Mouse (Mus musculus): ENCODE results near the gene Mttp. TPM values are rescaled to one million over a fixed set of nuclear protein-coding genes. Genes with fewer than 3 reads are reported as not detected.

Mttp gene
- polyA plus RNA-seq, 1 experiment from 2014 or later = 8.3 TPM

DNA sequence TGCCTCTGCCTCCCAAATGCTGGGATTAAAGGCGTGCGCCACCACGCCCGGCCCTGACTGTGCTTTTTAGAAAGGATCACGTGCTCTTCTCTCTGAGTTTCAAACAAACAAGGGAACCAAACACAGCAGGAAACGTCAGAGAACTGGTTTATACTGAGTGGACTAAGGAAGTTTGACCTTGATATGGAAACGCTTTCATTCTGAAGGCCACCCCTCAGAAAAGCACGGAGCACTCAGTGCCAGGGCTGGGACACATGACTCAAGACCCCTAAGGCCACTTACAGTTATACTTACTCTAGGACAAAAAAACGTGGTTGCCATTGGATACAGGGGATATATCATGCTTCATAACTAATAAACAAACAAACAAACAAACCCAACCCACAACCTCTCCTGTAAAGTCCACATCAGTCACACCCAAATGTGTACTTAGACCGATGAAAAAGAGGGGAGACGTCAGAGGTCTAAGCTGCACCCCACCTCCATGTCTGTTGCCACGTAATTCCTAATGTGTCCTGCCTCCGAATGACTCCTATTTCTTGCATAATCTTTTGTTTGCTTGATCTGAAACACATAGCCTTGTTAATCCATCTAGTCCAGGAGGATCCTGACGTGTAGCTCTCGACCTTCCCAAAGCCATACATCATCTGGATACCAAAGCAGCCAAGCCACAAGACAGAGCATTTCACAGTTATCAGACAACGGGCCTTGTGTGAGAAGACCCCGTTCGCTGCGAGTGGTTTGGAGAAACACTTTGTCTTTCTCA lies 48.3 kb downstream of the Mttp start:
- DNase-seq (ENCODE audit: low spot score) = no peak
- H3K9me3 ChIP-seq (replicated peaks; ENCODE audit: control insufficient read depth, low read length) = no peaks in the 10 kb centered on the region
- no peaks in the 10 kb centered on the region for H3K4me1 ChIP-seq (ENCODE audit: control insufficient read depth, insufficient read depth, low read length)
- no peaks in the 10 kb centered on the region for H3K27me3 ChIP-seq (ENCODE audit: control insufficient read depth, insufficient read depth, low read length)
- no peak overlapping the region for H3K9ac ChIP-seq (replicated peaks; ENCODE audit: low read length)
- ATAC-seq (replicated peaks; ENCODE audit: insufficient number of reproducible peaks, low FRiP score, low TSS enrichment, low read depth) = no peak
- no peak overlapping the region for H3K27ac ChIP-seq (replicated peaks; ENCODE audit: low read depth, low read length)
- H3K4me2 ChIP-seq (ENCODE audit: low read depth, low read length) = no peak overlapping the region
- 88% methylated on average over 19 of the region's 19 CpGs for WGBS
- H3K4me3 ChIP-seq (ENCODE audit: low read depth, low read length) = no peak overlapping the region
- no peaks in the 10 kb centered on the region for H3K36me3 ChIP-seq (replicated peaks; ENCODE audit: control insufficient read depth, insufficient read depth, low read depth, low read length)

DNA sequence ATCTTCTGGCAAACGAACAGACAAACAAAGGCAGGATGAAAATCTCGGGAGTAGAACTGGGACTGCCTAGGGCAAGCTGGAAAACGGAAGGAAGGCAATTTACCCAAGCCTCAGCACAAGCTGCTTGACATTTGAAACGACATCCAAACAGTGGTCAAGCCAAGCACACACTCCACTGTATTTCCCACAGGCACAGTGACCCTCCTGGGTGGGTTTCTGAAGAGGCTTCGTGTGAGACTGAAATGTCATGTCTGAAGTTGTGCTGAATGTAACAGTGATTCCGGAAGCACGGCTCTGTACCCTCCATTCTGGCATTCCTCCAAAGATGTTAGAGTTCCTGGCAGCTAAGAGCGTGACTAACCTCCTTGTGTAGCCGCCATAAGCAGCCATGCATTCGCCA lies 49.0 kb downstream of the Mttp start:
- H3K4me1 ChIP-seq (ENCODE audit: control insufficient read depth, insufficient read depth, low read length) = no peaks in the 10 kb centered on the region
- peak; percentile 23 for DNase-seq (ENCODE audit: low spot score)
- H3K27ac ChIP-seq (replicated peaks; ENCODE audit: low read depth, low read length) = no peak overlapping the region
- H3K9ac ChIP-seq (replicated peaks; ENCODE audit: low read length) = no peak overlapping the region
- no peak for ATAC-seq (replicated peaks; ENCODE audit: insufficient number of reproducible peaks, low FRiP score, low TSS enrichment, low read depth)
- no peaks in the 10 kb centered on the region for H3K27me3 ChIP-seq (ENCODE audit: control insufficient read depth, insufficient read depth, low read length)
- WGBS = 67% methylated on average over 10 of the region's 10 CpGs
- no peaks in the 10 kb centered on the region for H3K36me3 ChIP-seq (replicated peaks; ENCODE audit: control insufficient read depth, insufficient read depth, low read depth, low read length)
- no peak overlapping the region for H3K4me3 ChIP-seq (ENCODE audit: low read depth, low read length)
- H3K4me2 ChIP-seq (ENCODE audit: low read depth, low read length) = no peak overlapping the region
- no peaks in the 10 kb centered on the region for H3K9me3 ChIP-seq (replicated peaks; ENCODE audit: control insufficient read depth, low read length)

DNA sequence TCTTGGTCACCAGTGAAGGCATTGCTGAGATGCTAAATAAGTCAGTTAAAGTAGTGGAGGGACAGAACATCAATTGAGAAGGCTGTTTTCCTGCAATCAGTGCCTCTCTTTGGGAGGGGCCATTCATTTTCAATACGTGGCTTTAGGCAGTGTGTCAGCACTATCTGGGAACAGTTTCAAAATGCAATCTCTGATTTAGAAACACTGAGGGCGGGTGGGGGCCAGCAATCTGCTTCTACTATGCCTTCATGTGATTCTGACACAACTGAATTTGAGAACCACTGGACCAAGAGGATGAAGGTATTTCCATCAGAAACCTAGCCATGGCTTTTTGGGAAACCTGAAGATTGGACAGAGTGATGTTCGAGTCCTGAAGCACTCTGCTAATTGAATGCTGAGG lies 49.5 kb downstream of the Mttp start:
- H3K4me2 ChIP-seq (ENCODE audit: low read depth, low read length) = no peak overlapping the region
- ATAC-seq (replicated peaks; ENCODE audit: insufficient number of reproducible peaks, low FRiP score, low TSS enrichment, low read depth) (no peak), DNase-seq (ENCODE audit: low spot score) (no peak)
- 68% methylated on average over 3 of the region's 3 CpGs for whole genome bisulfite sequencing
- H3K27ac ChIP-seq (replicated peaks; ENCODE audit: low read depth, low read length) = no peak overlapping the region
- H3K27me3 ChIP-seq (ENCODE audit: control insufficient read depth, insufficient read depth, low read length) = no peaks in the 10 kb centered on the region
- H3K4me3 ChIP-seq (ENCODE audit: low read depth, low read length) = no peak overlapping the region
- H3K9me3 ChIP-seq (replicated peaks; ENCODE audit: control insufficient read depth, low read length) = no peaks in the 10 kb centered on the region
- H3K4me1 ChIP-seq (ENCODE audit: control insufficient read depth, insufficient read depth, low read length) = no peaks in the 10 kb centered on the region
- no peaks in the 10 kb centered on the region for H3K36me3 ChIP-seq (replicated peaks; ENCODE audit: control insufficient read depth, insufficient read depth, low read depth, low read length)
- H3K9ac ChIP-seq (replicated peaks; ENCODE audit: low read length) = no peak overlapping the region

DNA sequence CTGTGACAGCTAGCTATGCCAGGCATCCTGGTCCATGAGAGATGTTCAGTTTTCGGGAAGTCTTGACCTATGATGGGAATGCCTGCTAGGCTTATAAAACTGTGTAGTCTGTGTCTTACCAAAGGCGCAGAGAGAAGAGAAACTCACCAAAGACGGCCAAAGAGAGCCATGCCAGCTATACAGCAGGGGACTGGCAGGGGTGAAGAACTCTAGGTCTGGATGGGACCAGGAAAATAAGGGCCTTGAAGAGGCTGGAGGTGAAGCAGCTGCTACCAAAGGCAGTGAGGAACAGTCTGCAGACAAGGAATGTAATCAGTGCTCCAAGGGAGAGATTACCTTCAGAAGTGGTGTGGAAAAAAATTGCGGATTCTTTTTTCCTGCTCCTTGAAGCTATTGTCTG lies 60.9 kb downstream of the Mttp start:
- no peak overlapping the region for H3K27ac ChIP-seq (replicated peaks; ENCODE audit: low read depth, low read length)
- 79% methylated on average over 4 of the region's 4 CpGs for WGBS
- no peaks in the 10 kb centered on the region for H3K27me3 ChIP-seq (ENCODE audit: control insufficient read depth, insufficient read depth, low read length)
- H3K4me2 ChIP-seq (ENCODE audit: low read depth, low read length) = no peak overlapping the region
- no peaks in the 10 kb centered on the region for H3K4me1 ChIP-seq (ENCODE audit: control insufficient read depth, insufficient read depth, low read length)
- H3K4me3 ChIP-seq (ENCODE audit: low read depth, low read length) = no peak overlapping the region
- H3K9me3 ChIP-seq (replicated peaks; ENCODE audit: control insufficient read depth, low read length) = no peaks in the 10 kb centered on the region
- H3K9ac ChIP-seq (replicated peaks; ENCODE audit: low read length) = no peak overlapping the region
- DNase-seq (ENCODE audit: low spot score) (no peak), ATAC-seq (replicated peaks; ENCODE audit: insufficient number of reproducible peaks, low FRiP score, low TSS enrichment, low read depth) (no peak)
- no peaks in the 10 kb centered on the region for H3K36me3 ChIP-seq (replicated peaks; ENCODE audit: control insufficient read depth, insufficient read depth, low read depth, low read length)

DNA sequence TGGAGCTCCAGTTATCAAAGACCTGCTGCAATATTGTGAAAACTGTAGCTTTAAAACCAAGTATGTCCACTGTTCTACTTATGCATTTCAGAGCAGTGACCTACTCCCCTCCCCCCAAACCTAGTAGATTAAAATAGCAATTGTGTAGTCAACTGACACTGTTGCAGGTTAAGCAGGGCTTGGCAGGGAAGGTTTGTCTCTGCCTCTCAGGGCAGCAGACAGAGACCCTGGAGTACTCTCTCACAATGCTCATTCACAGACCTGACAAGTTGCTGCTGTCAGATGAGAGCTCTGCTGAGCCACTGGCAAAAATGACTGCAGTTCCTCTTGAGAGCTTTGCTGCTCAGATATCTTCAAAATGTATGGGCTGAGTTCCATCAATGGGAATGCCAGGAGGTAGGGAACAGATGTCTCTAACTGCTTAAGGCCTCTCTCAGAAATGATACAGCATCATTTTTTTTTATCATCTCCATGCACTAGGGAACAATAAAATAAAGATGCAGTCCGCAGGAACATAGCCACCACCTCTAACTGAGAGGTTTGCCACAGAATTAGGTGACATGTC lies 61.6 kb downstream of the Mttp start:
- DNase-seq (ENCODE audit: low spot score) = no peak
- Histone ChIP-seq H3K27ac (replicated peaks; ENCODE audit: low read depth, low read length) (no peak overlapping the region), H3K4me1 (ENCODE audit: control insufficient read depth, insufficient read depth, low read length) (no peaks in the 10 kb centered on the region), H3K4me2 (ENCODE audit: low read depth, low read length) (no peak overlapping the region), H3K36me3 (replicated peaks; ENCODE audit: control insufficient read depth, insufficient read depth, low read depth, low read length) (no peaks in the 10 kb centered on the region), H3K9me3 (replicated peaks; ENCODE audit: control insufficient read depth, low read length) (no peaks in the 10 kb centered on the region), H3K4me3 (ENCODE audit: low read depth, low read length) (no peak overlapping the region), H3K27me3 (ENCODE audit: control insufficient read depth, insufficient read depth, low read length) (no peaks in the 10 kb centered on the region), H3K9ac (replicated peaks; ENCODE audit: low read length) (no peak overlapping the region)
- no peak for ATAC-seq (replicated peaks; ENCODE audit: insufficient number of reproducible peaks, low FRiP score, low TSS enrichment, low read depth)
- WGBS = 88% methylated on average over 1 of the region's 1 CpGs

DNA sequence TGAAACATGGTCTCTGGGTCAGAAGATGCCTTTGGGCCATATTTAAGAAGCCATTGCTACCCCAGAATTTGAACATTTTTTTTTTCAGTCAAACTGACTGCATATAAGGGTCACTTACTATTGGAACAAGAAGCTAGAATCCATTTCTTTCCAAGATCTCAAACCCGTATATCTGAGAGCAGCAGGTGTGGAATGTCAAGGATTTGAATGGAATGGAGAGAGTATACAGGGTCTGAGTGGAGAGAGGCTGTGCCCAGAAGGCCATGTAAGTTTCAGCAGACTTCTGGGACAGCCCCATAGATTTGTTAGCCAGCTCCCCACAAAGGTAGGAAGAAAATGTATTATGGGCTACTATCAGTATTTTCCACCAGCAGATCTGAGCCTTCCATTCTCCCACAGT lies 66.1 kb downstream of the Mttp start:
- Histone ChIP-seq H3K27ac (replicated peaks; ENCODE audit: low read depth, low read length) (no peak overlapping the region), H3K4me2 (ENCODE audit: low read depth, low read length) (no peak overlapping the region), H3K36me3 (replicated peaks; ENCODE audit: control insufficient read depth, insufficient read depth, low read depth, low read length) (no peaks in the 10 kb centered on the region), H3K9ac (replicated peaks; ENCODE audit: low read length) (no peak overlapping the region), H3K9me3 (replicated peaks; ENCODE audit: control insufficient read depth, low read length) (no peaks in the 10 kb centered on the region), H3K4me1 (ENCODE audit: control insufficient read depth, insufficient read depth, low read length) (no peaks in the 10 kb centered on the region), H3K27me3 (ENCODE audit: control insufficient read depth, insufficient read depth, low read length) (no peaks in the 10 kb centered on the region), H3K4me3 (ENCODE audit: low read depth, low read length) (no peak overlapping the region)
- WGBS = 90% methylated on average over 1 of the region's 1 CpGs
- no peak for DNase-seq (ENCODE audit: low spot score)
- ATAC-seq (replicated peaks; ENCODE audit: insufficient number of reproducible peaks, low FRiP score, low TSS enrichment, low read depth) = no peak

DNA sequence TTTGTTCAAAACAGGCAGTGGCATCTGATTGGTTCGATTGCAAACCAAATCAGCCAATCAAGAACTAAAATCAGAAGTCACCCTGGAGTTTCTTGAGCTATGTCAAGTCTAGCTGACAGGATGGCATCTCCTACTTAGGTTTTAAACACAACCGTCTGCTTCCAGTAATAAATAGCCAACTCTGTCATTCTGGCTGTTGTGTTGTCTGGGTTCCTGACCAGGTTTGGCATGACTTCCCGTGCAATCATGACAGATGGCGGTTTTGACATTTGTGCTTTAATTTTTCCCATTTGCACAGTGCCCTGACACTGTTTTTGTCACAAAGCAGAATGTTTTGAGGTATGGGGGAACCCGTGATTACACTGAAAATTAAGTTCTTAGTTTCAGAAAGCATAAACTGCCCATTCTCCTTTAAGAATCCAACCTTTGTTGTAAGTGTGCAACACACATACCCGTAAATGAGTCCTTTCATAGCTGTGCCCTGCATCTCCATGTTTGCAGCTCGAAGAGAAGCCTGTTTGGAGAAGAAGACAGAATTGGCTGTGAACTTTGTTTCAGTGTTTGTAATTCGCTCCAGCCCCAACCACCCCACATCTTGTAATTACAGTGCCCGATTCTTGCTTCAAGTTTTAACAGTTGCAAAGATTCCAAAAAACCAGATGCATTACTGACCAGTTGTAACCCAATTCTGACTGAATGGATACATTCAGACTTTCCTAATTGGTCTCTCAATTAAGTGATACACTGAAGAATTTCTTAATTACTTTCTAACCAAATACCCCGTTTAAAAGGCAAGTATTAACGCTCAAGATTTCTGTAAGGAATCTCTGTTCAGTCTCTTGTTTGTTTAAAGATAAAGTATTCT lies 67.1 kb downstream of the Mttp start:
- H3K27me3 ChIP-seq (ENCODE audit: control insufficient read depth, insufficient read depth, low read length) = no peaks in the 10 kb centered on the region
- WGBS = 62% methylated on average over 11 of the region's 11 CpGs
- ATAC-seq (replicated peaks; ENCODE audit: insufficient number of reproducible peaks, low FRiP score, low TSS enrichment, low read depth) (no peak), DNase-seq (ENCODE audit: low spot score) (no peak)
- H3K4me2 ChIP-seq (ENCODE audit: low read depth, low read length) = no peak overlapping the region
- no peaks in the 10 kb centered on the region for H3K9me3 ChIP-seq (replicated peaks; ENCODE audit: control insufficient read depth, low read length)
- H3K4me3 ChIP-seq (ENCODE audit: low read depth, low read length) = no peak overlapping the region
- H3K9ac ChIP-seq (replicated peaks; ENCODE audit: low read length) = no peak overlapping the region
- no peaks in the 10 kb centered on the region for H3K4me1 ChIP-seq (ENCODE audit: control insufficient read depth, insufficient read depth, low read length)
- H3K36me3 ChIP-seq (replicated peaks; ENCODE audit: control insufficient read depth, insufficient read depth, low read depth, low read length) = no peaks in the 10 kb centered on the region
- no peak overlapping the region for H3K27ac ChIP-seq (replicated peaks; ENCODE audit: low read depth, low read length)

DNA sequence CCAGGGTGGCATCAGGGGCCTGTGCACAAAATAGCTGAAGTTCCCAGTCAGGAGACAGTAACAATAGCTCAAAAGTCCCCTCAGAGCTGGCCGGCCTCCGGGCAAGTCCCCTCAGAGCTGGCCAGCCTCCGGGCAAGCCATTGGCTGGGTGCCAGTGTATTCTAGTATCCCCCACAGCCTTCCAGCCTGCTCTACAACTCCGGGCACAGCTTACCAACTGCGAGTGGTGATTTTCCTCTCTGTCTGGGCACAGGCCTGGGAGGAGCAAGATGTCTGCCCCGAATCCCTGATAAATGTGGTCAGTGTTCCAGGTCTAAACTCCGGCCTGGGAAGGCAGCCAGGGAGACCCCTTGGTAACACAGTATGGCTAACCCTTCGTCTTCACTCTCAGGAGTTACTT lies 69.6 kb downstream of the Mttp start:
- no peak for DNase-seq (ENCODE audit: low spot score)
- H3K4me3 ChIP-seq (ENCODE audit: low read depth, low read length) = no peak overlapping the region
- ATAC-seq (replicated peaks; ENCODE audit: insufficient number of reproducible peaks, low FRiP score, low TSS enrichment, low read depth) = no peak
- 86% methylated on average over 8 of the region's 8 CpGs for WGBS
- H3K36me3 ChIP-seq (replicated peaks; ENCODE audit: control insufficient read depth, insufficient read depth, low read depth, low read length) = no peaks in the 10 kb centered on the region
- no peak overlapping the region for H3K4me2 ChIP-seq (ENCODE audit: low read depth, low read length)
- 0 out of 2 replicates have a peak, but pooled peaks cover 2% of the 10 kb centered on the region for H3K4me1 ChIP-seq (ENCODE audit: control insufficient read depth, insufficient read depth, low read length)
- no peak overlapping the region for H3K27ac ChIP-seq (replicated peaks; ENCODE audit: low read depth, low read length)
- no peaks in the 10 kb centered on the region for H3K9me3 ChIP-seq (replicated peaks; ENCODE audit: control insufficient read depth, low read length)
- no peak overlapping the region for H3K9ac ChIP-seq (replicated peaks; ENCODE audit: low read length)
- no peaks in the 10 kb centered on the region for H3K27me3 ChIP-seq (ENCODE audit: control insufficient read depth, insufficient read depth, low read length)
